Mouse (Mus musculus) ES-E14 (cell line): ENCODE data around the gene Catsper2.

ENCODE experiments used
- HCFC1 ChIP-seq: IDR thresholded peaks from 2 replicates; pipeline ENCODE4 v1.6.1; 2012; ENCODE audit warnings: low read length, inconsistent platforms, borderline replicate concordance; ENCODE audit not compliant: insufficient read depth
- MAFK ChIP-seq: IDR thresholded peaks from 2 replicates; pipeline ENCODE4 v1.6.1; 2014; ENCODE audit warnings: mild to moderate bottlenecking, low read depth, low read length, inconsistent platforms; ENCODE audit not compliant: insufficient read depth
- ZC3H11A ChIP-seq: IDR thresholded peaks from 2 replicates; pipeline ENCODE4 v1.6.1; 2012; ENCODE audit warnings: low read depth, mild to moderate bottlenecking, inconsistent platforms, low read length, borderline replicate concordance
- ZNF384 ChIP-seq: IDR thresholded peaks from 2 replicates; pipeline ENCODE4 v1.6.1; 2012; ENCODE audit warnings: low read depth, low read length, inconsistent platforms

GRCm38 (mm10) chr2:121372266-121372665, 41.3 kb downstream of the Catsper2 start:
- TF ChIP-seq MAFK (no peak), ZC3H11A (no peak), HCFC1 (no peak), ZNF384 (no peak)
